Mouse (Mus musculus): ENCODE measurements around the gene Upp2.

Upp2 gene

DNA sequence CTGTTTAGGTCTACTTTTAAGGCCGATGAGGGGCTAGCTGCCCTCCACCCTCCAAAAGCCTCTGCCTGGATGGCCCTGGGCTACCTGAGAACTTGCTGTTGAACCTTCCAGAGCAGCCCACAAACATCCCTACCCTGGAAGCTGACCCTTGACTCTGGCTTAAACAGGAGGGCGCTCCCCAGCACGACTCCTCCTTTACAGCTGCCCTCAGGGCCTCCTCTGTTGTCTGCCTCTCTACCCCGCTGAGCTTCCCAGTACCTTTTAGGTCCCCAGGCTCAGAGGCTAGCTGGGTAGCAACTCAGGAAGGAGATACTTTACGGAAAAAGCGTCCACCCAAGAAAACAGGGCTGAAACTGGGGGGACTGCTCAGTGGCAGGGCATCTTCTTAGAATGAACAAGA lies 15.2 kb upstream of the Upp2 start:
- no peak for DNase-seq (ENCODE audit: extremely low spot score, low spot score)

DNA sequence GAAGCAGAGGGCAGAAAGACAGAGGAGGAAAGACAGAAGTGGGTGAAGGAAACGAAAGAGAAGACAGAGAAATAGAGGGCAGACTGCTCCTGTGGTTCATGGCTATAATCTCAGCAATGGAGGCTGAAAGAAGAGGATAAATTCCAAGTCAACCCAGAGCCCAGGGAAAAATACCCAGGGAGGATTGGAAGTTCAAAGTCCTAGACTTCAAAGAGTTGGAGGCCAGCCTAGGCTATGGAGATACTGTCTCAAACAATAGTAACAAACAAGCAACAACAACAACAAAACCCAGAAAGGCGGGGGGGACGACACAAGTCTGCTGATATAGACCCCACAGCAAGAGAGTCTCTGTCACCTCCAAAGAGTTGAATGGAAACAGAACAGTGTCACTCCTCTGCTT lies 14.8 kb upstream of the Upp2 start:
- no peak for DNase-seq (ENCODE audit: extremely low spot score, low spot score)

DNA sequence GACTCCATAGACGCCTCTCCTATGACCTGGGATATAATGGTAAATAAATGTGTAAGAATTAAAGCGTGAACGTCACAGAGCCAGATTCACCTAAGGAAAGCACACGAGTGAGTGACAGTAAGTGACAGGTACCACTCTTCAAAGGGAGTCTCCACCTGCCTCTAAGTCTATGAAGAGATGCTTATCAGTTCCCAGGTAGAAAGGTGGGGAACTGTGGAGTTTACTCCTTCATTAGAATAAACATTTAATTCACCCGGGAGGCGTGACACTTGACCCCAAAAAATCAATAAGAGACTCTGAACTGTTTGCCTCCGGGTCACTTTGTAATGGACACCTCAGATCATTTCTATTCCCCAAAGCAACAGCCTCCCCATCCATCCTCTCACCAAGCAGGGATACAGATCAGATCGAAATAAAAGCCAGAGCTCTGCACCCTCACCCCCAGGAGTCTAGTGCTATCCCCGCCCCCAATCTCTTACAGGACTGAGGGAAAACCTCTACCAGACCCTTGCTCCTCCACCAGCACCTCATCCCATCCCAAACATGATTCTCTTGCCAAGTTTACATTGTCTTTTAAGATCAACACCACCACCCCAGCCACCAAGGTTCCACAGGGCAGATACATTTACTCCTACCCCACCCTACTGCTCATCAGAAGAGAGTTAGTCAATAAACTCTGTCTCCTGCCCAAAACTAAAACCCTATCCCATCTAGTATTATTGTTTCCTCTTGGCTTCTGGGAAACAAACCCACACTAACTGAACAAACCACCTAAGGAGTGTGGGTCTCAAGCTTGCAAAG lies 9.9 kb upstream of the Upp2 start:
- no peak for DNase-seq (ENCODE audit: extremely low spot score, low spot score)

DNA sequence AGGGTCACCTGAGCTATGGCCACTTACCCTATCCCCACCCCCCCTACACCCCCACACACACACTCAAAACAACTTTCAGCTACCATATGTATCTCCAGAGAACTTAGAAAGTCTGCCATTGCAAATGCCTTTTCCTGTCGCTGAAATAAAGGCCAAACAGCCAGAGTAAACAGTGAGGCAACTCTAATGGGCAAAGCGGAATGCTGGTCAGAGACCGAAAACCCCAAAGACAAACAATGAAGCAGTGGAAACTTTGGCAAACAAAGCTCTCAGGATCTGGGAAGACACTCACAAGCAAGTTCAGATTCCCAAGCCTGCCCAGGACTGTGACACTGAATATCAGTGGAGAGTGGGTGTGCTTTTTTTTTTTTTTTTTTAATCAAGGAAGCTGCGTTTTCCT lies 5.0 kb upstream of the Upp2 start:
- DNase-seq (ENCODE audit: extremely low spot score, low spot score), result no peak

DNA sequence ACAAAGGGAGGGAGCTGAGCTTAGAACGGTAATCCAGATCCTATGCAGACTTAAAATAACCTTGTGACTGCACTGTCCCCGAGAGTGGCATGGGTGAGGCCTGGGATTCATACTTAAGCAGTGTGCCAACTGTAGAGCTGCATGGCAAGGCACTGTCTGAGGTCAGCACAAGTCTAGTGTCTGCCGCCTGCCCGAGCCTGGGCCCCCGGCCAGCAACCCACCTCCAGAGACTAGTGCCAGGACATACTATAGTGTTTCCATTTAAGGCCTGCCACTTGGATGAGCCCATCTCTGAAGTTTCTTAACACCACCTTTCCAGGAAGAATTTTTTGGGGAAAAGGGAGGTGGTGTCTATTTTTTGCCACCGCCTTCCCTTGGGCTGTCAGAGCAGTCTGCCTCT lies 1.8 kb upstream of the Upp2 start:
- DNase-seq (ENCODE audit: extremely low spot score, low spot score), result no peak

DNA sequence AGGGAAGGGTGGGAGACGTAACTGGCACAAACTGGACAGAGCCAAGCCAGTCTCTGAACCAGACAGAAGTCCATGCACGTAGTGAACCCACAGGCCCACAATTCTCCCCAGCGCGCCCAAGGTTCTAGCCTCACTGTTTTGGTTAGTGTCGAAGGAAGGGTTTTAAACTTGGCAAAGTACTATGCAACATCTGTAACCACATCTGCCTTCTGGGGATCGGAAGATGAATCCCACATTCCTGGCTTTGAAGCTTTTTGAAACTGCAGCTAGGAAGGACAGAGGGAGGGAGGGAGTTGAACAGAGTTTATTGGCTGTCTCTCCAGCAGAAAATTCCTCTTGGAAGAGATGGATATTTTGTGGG lies 1.1 kb upstream of the Upp2 start:
- DNase-seq (ENCODE audit: extremely low spot score, low spot score), result no peak

DNA sequence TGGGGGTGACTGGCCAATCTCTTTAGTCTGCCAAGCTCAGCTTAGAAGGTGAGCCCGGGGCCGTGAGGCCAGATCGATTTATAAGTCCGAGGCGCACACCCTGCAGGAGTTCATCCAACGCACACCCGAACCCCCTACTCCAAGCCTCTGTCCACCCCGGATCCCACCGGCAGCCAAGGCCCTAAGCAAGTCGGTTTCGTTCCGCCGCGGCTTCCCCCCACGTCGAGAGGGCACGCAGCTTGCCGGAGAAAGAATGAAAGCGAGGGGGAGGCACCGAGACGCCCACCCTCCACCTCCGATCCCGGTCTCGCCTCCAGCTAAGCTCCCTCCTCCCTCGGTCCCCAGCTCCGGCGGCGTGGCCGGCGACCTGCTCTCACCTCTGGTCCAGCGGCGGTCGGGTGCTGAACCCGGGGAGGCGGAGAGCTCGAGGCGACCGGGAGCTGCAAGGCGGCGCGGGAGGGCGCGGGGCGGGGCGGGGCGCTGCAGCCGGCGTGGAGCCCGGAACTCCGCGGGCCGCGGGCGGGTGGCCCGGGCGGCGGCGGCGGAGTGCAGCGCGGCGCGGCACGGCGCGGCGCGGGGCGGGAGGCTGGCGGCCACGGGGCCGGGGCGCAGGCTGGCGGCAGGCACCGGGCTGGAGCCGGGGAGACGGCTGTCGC lies 560 bp upstream of the Upp2 start:
- peak; percentile 75 for DNase-seq (ENCODE audit: extremely low spot score, low spot score)

DNA sequence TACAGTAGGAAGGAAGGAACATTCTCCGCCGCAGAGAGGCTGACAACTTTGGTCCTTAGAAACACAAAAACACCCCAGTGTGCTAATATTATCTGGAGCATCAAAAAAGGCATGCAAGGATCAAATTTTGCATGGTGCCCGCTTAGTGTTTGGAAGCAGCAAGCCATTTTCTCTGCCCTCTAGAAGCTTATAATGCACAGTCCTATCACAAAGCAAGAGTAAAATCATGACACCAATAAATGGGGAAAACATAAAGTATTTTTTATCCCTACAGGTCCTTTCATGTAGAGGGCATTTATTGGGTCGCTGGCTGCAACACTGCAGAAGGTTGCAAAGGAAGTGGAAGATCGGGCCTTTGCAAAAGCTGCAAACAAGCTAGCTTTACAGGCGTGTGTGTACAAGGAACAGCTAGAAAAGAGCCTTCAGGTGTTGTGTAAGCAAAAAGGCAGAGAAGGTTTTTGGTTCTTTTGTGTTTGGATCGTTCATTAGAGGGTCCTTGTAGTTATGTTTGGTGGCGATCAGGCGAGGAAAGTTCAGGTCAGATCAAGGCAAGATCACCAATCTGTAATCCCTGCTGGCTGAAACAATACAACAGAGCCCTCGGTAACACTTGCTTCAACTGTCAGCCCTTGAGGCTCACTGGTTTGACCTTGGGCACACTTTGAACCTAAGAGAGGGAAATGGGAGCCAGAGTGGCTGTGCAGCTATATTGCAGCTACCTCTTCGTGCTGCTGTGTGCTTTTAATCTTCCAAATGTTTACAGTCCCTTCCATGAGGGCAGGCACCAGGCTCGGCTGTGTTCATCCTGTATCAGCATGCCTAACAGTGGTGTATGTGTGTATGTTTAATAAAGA lies 995 bp downstream of the Upp2 start:
- DNase-seq (ENCODE audit: extremely low spot score, low spot score), result peak; percentile 21

DNA sequence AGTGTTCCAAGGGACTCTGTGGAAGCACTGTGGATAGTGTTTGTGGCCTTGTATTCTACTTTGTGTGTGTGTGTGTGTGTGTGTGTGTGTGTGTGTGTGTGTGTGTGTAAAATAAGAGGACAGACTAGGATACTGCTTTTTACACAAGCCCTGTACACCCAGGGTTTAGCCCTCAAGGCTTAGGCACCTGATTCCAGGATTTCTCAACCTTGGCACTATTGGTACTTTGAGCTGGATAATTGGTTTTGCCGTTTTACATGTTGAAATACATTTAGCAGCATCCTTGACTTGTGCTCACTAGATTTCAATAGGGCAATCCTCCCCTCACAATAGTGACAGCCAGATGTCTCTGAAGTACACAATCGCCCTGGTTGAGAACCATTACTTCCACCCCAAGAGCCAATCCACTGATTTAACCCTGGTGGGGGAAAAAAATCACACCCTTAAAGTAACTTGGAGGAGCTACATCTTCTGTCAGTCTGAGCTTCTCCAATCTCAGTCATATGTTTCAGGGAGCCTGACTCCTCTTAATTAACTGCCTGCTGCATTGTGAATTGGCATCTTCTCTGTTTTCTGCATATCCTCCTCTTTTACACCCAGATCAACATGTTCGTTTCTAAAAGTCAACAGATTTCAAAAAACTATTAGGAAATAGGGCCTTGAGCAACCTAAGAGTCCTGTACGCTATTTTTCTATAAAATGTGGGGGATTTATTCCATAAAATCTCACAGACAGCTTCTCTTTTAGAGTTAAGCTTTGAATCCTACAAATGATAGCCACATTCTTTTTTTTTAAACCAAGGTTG lies 1.9 kb downstream of the Upp2 start:
- no peak for DNase-seq (ENCODE audit: extremely low spot score, low spot score)

DNA sequence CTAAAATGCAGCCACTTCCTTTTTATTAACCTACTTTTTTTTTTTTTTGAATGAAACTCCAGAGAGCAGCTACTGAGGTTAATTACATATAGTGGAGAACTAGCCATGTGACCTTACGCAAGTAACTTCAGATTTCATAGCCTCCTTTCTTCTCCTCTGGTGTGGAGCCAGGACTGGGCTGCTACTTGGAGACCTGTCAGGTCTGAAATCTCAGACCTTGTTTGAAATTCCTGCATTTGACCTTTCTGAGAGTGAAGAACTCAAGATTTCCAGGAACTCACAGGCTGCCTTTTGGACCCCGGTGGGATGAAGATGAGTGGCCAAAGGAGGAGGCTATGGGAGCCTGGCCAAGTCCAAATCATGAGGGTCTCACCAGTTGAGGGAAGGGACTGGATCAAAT lies 7.1 kb downstream of the Upp2 start:
- no peak for DNase-seq (ENCODE audit: extremely low spot score, low spot score)

DNA sequence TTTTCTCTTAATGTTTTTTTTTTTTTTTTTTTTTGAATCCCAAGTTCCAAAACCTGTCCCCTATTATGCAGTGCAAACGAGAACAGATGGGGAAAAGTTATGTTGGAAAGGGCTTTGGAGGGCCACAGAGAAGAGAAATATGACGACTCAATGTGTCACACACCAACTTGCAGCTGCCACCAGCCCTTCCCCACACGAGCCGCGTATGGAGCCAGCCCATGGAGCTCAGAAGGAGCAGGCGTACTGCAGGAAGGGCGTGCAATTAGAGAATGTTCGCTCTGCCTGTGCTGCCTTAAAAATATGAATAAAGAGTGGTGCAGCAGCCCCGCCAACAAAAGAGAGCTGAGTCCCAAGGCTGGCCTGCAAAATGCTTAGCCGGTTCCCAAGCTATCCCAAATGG lies 19.2 kb downstream of the Upp2 start:
- no peak for DNase-seq (ENCODE audit: extremely low spot score, low spot score)

DNA sequence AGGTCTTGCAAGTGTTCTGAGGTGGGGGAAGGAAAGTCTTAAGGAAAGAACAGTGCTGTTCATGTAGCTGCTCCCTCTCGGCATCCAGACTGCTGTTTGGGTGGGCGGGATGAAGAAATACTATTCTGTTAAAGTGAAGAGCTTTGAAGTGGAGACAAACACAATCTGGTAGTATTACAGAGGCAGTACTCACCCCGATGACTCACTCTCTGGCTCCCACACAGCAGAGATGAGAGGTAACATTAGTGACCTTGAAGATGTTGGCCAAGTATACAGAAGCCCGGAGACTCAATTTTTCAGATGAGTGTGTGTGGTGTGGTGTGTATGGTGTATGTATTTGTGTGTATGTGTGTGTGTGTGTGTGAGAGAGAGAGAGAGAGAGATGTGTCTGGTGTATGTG lies 22.5 kb downstream of the Upp2 start:
- no peak for DNase-seq (ENCODE audit: extremely low spot score, low spot score)

DNA sequence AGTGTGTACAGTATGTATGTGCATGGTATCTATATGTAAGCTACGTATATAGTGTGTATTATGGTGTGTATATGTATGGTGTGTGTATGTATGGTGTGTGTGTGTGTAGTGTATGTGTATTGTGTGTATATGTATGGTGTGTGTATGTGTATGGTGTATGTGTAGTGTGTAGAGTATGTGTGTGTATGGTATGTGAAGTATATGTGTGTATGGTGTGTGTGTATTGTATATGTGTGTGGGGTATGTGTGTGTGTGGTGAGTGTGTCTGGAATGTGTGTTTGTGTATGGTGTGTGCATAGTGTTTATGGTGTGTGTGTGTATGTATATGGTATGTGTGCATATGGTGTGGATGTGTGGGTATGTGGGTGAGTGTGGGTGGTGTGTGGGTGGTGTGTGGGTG lies 23.0 kb downstream of the Upp2 start:
- DNase-seq (ENCODE audit: extremely low spot score, low spot score), result no peak

DNA sequence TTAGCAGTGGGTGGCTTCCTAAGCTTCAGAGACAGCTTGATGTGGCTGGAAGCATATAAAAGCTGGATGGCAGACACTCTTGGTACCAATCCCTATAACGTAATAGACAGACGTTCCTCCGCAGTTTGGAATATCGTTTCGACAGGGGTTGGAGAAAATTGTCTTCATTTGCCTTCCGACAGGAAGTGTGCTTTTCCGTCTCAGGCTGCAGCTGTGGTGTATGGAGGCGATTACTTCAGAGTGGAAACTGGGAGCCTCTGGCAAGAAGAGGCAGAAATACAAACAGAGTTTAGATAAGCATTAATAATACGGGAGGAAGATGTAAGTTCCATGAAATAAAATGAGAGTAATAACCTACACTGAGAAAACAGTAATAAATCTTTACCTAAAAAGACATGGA lies 28.3 kb downstream of the Upp2 start:
- no peak for DNase-seq (ENCODE audit: extremely low spot score, low spot score)

DNA sequence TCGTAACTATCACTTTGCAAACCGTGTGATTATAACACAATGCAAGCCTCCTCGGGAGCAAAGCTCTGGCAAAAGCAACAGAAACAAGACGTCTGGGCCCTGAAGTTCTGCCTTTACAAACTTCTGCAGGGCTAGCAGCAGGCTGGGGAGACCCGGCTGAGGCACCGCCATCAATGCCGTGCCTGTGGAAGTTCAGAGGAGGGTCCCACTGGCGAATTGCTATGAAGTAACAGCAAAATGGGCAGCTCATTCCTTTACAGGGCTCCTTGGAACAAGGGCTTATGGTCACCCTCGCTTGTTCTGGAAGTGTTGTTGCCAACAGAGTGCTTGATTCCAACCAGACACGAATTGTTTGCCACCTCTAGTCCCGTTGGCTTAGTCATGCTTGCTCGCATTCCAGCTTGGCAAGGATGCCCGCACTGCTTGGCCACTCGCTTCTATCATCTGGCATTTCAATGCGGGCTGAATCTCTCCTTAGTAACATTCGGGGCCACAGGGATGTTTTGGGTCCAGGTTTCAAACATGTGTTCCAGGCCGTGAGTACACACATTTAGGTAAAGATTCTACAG lies 29.8 kb downstream of the Upp2 start:
- DNase-seq (ENCODE audit: extremely low spot score, low spot score), result no peak

DNA sequence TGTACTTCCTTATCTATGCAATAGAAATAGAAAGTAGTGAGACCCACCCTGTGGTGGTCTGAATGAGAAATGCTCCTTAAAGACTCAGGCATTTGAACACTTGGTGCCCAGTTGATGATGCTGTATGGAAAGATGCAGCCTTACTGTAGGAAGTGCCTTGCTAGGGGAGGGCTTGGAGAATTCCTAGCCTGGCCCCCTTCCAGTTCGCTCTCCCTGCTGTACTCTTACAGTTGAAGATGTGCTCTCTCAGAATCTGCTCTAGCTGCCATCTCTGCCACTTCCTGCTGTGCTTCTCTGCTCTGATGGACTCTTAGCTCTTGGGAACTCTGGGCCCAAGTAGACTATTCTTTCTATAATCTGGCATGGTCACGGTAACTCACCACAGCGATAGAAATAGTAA lies 30.5 kb downstream of the Upp2 start:
- DNase-seq (ENCODE audit: extremely low spot score, low spot score), result no peak

DNA sequence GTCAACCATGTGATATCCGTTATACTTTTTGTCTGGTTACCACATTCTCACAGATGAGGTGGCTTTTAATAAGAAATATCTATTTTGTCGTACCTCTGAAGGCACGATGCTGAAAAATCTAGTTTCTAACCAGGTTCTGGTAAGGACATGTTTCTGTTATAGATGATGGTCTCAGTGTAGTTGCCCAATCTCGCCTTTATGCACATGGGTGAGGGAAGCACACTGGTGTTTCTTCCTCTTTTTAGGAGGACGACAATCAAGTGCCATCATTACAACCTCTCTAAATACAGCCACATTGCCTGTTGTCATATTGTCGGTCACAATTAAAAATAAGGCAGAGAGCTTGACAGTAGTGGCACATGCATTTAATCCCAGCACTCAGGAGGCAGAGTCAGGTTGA lies 32.5 kb downstream of the Upp2 start:
- DNase-seq (ENCODE audit: extremely low spot score, low spot score), result no peak

DNA sequence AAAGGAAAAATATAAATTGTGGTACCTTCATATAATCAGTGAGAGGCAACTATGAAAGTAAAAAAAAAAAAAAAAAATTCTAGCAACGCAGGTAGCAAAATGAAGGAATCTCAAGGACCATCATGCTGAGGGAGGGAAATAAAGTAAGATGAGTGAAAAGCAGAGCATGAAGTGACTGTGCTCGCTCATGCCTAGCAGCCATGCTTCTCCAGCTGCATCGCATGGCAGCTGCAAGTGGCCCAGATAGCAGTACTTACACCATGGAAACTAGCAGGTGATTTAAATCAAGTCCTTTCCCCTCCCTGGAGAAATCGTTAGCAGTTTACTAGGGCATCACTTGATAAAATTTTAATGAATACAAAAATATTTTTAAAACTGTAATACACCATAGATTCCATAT lies 34.3 kb downstream of the Upp2 start:
- DNase-seq (ENCODE audit: extremely low spot score, low spot score), result no peak

DNA sequence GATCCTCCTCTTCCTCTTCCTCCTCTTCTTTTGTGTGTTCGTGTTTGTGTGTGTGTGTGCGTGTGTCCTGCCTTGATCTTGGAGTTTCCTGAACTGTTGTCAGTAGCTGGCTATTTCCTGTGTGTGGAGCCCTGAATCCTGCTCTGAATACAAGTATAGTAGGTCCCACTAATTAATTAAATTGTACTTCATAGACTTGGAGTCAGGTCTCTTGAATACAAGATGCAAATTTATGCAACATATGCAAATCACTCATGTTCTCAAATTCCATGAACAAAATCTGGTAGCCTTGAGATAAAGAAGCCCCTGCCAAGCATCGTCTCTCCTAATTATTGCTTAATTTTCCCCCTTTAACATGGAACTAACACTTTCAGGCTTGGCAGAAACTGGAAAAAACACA lies 36.3 kb downstream of the Upp2 start:
- no peak for DNase-seq (ENCODE audit: extremely low spot score, low spot score)

DNA sequence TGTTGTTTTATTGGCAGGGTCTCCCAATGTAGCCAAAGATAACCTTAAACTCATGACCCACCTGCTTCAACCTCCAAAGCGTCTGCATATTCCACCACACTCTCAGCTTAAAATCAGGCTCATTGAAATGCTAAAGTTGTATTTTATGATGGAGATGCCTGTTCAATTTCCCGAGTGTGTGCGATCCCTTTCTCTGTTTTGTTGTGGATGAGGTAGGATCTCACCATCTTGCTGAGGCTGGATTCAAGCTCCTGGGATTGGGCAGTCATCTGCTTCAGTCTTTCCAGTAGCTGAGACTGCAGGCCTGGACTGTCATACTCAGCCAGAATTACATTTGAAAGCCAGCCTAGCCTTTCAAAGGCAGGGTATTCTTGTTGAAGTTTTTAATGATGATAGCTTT lies 37.7 kb downstream of the Upp2 start:
- DNase-seq (ENCODE audit: extremely low spot score, low spot score), result no peak

DNA sequence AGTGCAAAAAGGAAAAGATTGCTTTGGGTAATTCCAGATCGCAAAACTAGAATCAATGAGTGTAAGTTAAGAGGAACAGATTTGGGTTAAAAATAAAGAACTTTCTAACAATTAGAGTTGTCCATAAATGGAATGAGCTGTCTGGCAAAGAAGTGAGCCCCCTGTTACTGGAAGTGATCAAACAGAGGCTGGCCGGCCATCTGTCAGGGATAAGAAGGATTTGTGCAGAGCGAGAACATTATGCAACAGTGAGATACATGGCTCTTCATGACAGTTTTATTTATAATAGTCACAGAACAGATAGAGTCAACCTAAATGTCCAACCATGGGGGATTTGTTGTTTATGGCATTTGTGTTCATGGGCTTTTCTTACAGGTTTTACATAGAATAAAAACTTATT lies 46.6 kb downstream of the Upp2 start:
- DNase-seq (ENCODE audit: extremely low spot score, low spot score), result no peak

Data from neural tube, embryonic 10.5 days (tissue).